Mouse (Mus musculus): ENCODE measurements at regions not wholly inside any gene's neighbourhood (a gene's known extent, or its start where the extent isn't known, plus 50 kb on each side); places are given as distances from the start of the nearest gene placed in this dataset.

- H3K36me3 ChIP-seq = no peaks in the 10 kb centered on the region
- WGBS = 55% methylated on average over 9 of the region's 9 CpGs
- H3K4me2 ChIP-seq = no peak overlapping the region
- H3K9ac ChIP-seq = no peak overlapping the region
- no peaks in the 10 kb centered on the region for H3K4me1 ChIP-seq (replicated peaks)
- no peak overlapping the region for H3K4me3 ChIP-seq
- no peak overlapping the region for H3K27ac ChIP-seq (ENCODE audit: poor library complexity, severe bottlenecking)
- no peaks in the 10 kb centered on the region for H3K9me3 ChIP-seq (replicated peaks)
- ATAC-seq (ENCODE audit: insufficient number of reproducible peaks, low FRiP score) = no peak
- H3K27me3 ChIP-seq (replicated peaks) = peaks cover 28% of the 10 kb centered on the region
Observed at GRCm38 (mm10) chrX:11387200-11387940, 59.7 kb downstream of the H2al1j start.

- Histone ChIP-seq H3K4me3 (no peak overlapping the region), H3K4me1 (replicated peaks) (no peaks in the 10 kb centered on the region), H3K27ac (ENCODE audit: poor library complexity, severe bottlenecking) (no peak overlapping the region), H3K36me3 (no peaks in the 10 kb centered on the region), H3K4me2 (no peak overlapping the region), H3K9me3 (replicated peaks) (no peaks in the 10 kb centered on the region), H3K27me3 (replicated peaks) (peaks cover 23% of the 10 kb centered on the region; the same call in 1 of the 2 replicates), H3K9ac (no peak overlapping the region)
- ATAC-seq (ENCODE audit: insufficient number of reproducible peaks, low FRiP score) = no peak
- 55% methylated on average over 9 of the region's 9 CpGs for WGBS
Observed at GRCm38 (mm10) chrX:11388860-11389259, 61.2 kb downstream of the H2al1j start.

GRCm38 (mm10) chrX:11400406-11400805 lies 72.8 kb downstream of the H2al1j start:
- Histone ChIP-seq H3K4me3 (no peak overlapping the region), H3K27ac (ENCODE audit: poor library complexity, severe bottlenecking) (no peak overlapping the region), H3K9ac (no peak overlapping the region), H3K4me1 (replicated peaks) (no peaks in the 10 kb centered on the region), H3K36me3 (no peaks in the 10 kb centered on the region), H3K4me2 (no peak overlapping the region), H3K9me3 (replicated peaks) (peaks cover 9% of the 10 kb centered on the region; the same call in 1 of the 2 replicates), H3K27me3 (replicated peaks) (0 out of 2 replicates have a peak, but pooled peaks cover 8% of the 10 kb centered on the region)
- ATAC-seq (ENCODE audit: insufficient number of reproducible peaks, low FRiP score) = no peak
- 73% methylated on average over 3 of the region's 3 CpGs for WGBS

- H3K4me1 ChIP-seq (replicated peaks) = no peaks in the 10 kb centered on the region
- no peak overlapping the region for H3K4me2 ChIP-seq
- ATAC-seq (ENCODE audit: insufficient number of reproducible peaks, low FRiP score) = no peak
- H3K9ac ChIP-seq = no peak overlapping the region
- 68% methylated on average over 4 of the region's 4 CpGs for WGBS
- peaks cover 9% of the 10 kb centered on the region; the same call in 1 of the 2 replicates for H3K9me3 ChIP-seq (replicated peaks)
- H3K4me3 ChIP-seq = no peak overlapping the region
- H3K36me3 ChIP-seq = no peaks in the 10 kb centered on the region
- peaks cover 15% of the 10 kb centered on the region; the same call in 1 of the 2 replicates for H3K27me3 ChIP-seq (replicated peaks)
- no peak overlapping the region for H3K27ac ChIP-seq (ENCODE audit: poor library complexity, severe bottlenecking)
Observed at GRCm38 (mm10) chrX:11404369-11404768, 76.7 kb downstream of the H2al1j start.

GRCm38 (mm10) chrX:11412316-11412826 lies 84.7 kb downstream of the H2al1j start:
- Histone ChIP-seq H3K4me2 (no peak overlapping the region), H3K36me3 (no peaks in the 10 kb centered on the region), H3K9ac (no peak overlapping the region), H3K4me1 (replicated peaks) (peaks cover 13% of the 10 kb centered on the region), H3K27ac (ENCODE audit: poor library complexity, severe bottlenecking) (no peak overlapping the region), H3K27me3 (replicated peaks) (peaks cover 30% of the 10 kb centered on the region), H3K9me3 (replicated peaks) (no peaks in the 10 kb centered on the region), H3K4me3 (no peak overlapping the region)
- 61% methylated on average over 5 of the region's 5 CpGs for WGBS
- no peak for ATAC-seq (ENCODE audit: insufficient number of reproducible peaks, low FRiP score)

GRCm38 (mm10) chrX:11415662-11416061 lies 88.0 kb downstream of the H2al1j start:
- ATAC-seq (ENCODE audit: insufficient number of reproducible peaks, low FRiP score) = no peak
- H3K9ac ChIP-seq = no peak overlapping the region
- H3K9me3 ChIP-seq (replicated peaks) = no peaks in the 10 kb centered on the region
- no peak overlapping the region for H3K27ac ChIP-seq (ENCODE audit: poor library complexity, severe bottlenecking)
- 0 out of 2 replicates have a peak overlapping the region, but pooled peaks have one; percentile 1 for H3K4me2 ChIP-seq
- no peak overlapping the region for H3K4me3 ChIP-seq
- H3K27me3 ChIP-seq (replicated peaks) = peaks cover 36% of the 10 kb centered on the region
- WGBS = 36% methylated on average over 4 of the region's 4 CpGs
- peaks cover 29% of the 10 kb centered on the region for H3K4me1 ChIP-seq (replicated peaks)
- no peaks in the 10 kb centered on the region for H3K36me3 ChIP-seq

GRCm38 (mm10) chrX:11416510-11416909 lies 88.9 kb downstream of the H2al1j start:
- no peaks in the 10 kb centered on the region for H3K36me3 ChIP-seq
- no peaks in the 10 kb centered on the region for H3K9me3 ChIP-seq (replicated peaks)
- H3K27ac ChIP-seq (ENCODE audit: poor library complexity, severe bottlenecking) = no peak overlapping the region
- H3K4me3 ChIP-seq = no peak overlapping the region
- no peak overlapping the region for H3K4me2 ChIP-seq
- no peak for ATAC-seq (ENCODE audit: insufficient number of reproducible peaks, low FRiP score)
- no peak overlapping the region for H3K9ac ChIP-seq
- peaks cover 29% of the 10 kb centered on the region for H3K4me1 ChIP-seq (replicated peaks)
- 66% methylated on average over 3 of the region's 3 CpGs for WGBS
- peaks cover 33% of the 10 kb centered on the region for H3K27me3 ChIP-seq (replicated peaks)

- 37% methylated on average over 4 of the region's 4 CpGs for WGBS
- Histone ChIP-seq H3K9ac (no peak overlapping the region), H3K4me2 (no peak overlapping the region), H3K27ac (ENCODE audit: poor library complexity, severe bottlenecking) (peak overlapping the region; percentile 51; the same call in 1 of the 2 replicates), H3K36me3 (no peaks in the 10 kb centered on the region), H3K27me3 (replicated peaks) (peaks cover 33% of the 10 kb centered on the region), H3K9me3 (replicated peaks) (no peaks in the 10 kb centered on the region), H3K4me1 (replicated peaks) (peaks cover 29% of the 10 kb centered on the region), H3K4me3 (no peak overlapping the region)
- ATAC-seq (ENCODE audit: insufficient number of reproducible peaks, low FRiP score) = peak; percentile 57; the same call in 1 of the 2 replicates
Observed at GRCm38 (mm10) chrX:11417861-11418260, 90.2 kb downstream of the H2al1j start.

GRCm38 (mm10) chrX:11418261-11418660 lies 90.6 kb downstream of the H2al1j start:
- no peaks in the 10 kb centered on the region for H3K36me3 ChIP-seq
- H3K27me3 ChIP-seq (replicated peaks) = peaks cover 30% of the 10 kb centered on the region
- ATAC-seq (ENCODE audit: insufficient number of reproducible peaks, low FRiP score) = no peak
- H3K4me3 ChIP-seq = no peak overlapping the region
- no peak overlapping the region for H3K4me2 ChIP-seq
- peaks cover 29% of the 10 kb centered on the region for H3K4me1 ChIP-seq (replicated peaks)
- no peak overlapping the region for H3K9ac ChIP-seq
- peak overlapping the region; percentile 48 for H3K27ac ChIP-seq (ENCODE audit: poor library complexity, severe bottlenecking)
- 73% methylated on average over 10 of the region's 10 CpGs for WGBS
- H3K9me3 ChIP-seq (replicated peaks) = no peaks in the 10 kb centered on the region

- H3K36me3 ChIP-seq = no peaks in the 10 kb centered on the region
- H3K4me2 ChIP-seq = no peak overlapping the region
- H3K27ac ChIP-seq (ENCODE audit: poor library complexity, severe bottlenecking) = peak overlapping the region; percentile 66
- H3K4me3 ChIP-seq = no peak overlapping the region
- ATAC-seq (ENCODE audit: insufficient number of reproducible peaks, low FRiP score) = peak; percentile 82
- H3K4me1 ChIP-seq (replicated peaks) = peaks cover 29% of the 10 kb centered on the region
- H3K9me3 ChIP-seq (replicated peaks) = no peaks in the 10 kb centered on the region
- H3K9ac ChIP-seq = no peak overlapping the region
- 35% methylated on average over 5 of the region's 5 CpGs for WGBS
- peaks cover 30% of the 10 kb centered on the region for H3K27me3 ChIP-seq (replicated peaks)
Observed at GRCm38 (mm10) chrX:11419162-11419631, 91.6 kb downstream of the H2al1j start.

- no peak overlapping the region for H3K4me3 ChIP-seq
- H3K36me3 ChIP-seq = no peaks in the 10 kb centered on the region
- no peak for ATAC-seq (ENCODE audit: insufficient number of reproducible peaks, low FRiP score)
- no peaks in the 10 kb centered on the region for H3K9me3 ChIP-seq (replicated peaks)
- WGBS = 74% methylated on average over 12 of the region's 12 CpGs
- no peak overlapping the region for H3K27ac ChIP-seq (ENCODE audit: poor library complexity, severe bottlenecking)
- peaks cover 26% of the 10 kb centered on the region for H3K4me1 ChIP-seq (replicated peaks)
- H3K9ac ChIP-seq = no peak overlapping the region
- no peak overlapping the region for H3K4me2 ChIP-seq
- peaks cover 60% of the 10 kb centered on the region for H3K27me3 ChIP-seq (replicated peaks)
Observed at GRCm38 (mm10) chrX:11432403-11433004, 104.9 kb downstream of the H2al1j start.

All from heart, embryonic 12.5 days (tissue).